Mouse (Mus musculus): Measurements from ENCODE around the gene Cgref1. TPM values are rescaled to one million over a fixed set of nuclear protein-coding genes. Genes with fewer than 3 reads are reported as not detected.

Gene Cgref1
- total RNA-seq, 1 experiment from 2014 or later = not detected

DNA sequence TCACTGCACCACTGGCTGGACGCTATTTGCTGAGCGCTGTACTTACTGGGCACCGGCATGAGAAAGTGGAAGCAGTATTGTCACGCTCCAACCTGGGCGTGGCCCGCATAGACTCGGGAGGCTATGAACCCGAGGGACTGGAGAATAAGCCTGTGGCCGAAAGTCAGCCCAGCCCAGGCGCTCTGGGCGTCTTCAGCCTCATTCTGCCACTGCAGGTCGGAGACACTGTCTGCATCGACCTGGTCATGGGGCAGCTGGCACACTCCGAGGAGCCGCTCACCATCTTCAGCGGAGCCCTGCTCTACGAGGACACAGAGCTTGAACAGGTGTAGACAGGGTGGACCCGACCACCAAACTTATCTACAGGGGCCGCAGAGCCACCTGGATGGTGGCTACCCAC is 24.8 kb downstream of the Cgref1 start:
- ATAC-seq (replicated peaks; ENCODE audit: insufficient number of reproducible peaks, low FRiP score, low TSS enrichment, poor library complexity, severe bottlenecking) = peak; percentile 36

GRCm38 (mm10) chr5:30919831-30920614 is 25.4 kb downstream of the Cgref1 start:
- no peak for ATAC-seq (replicated peaks; ENCODE audit: insufficient number of reproducible peaks, low FRiP score, low TSS enrichment, poor library complexity, severe bottlenecking)

GRCm38 (mm10) chr5:30918691-30919090 is 26.7 kb downstream of the Cgref1 start:
- ATAC-seq (replicated peaks; ENCODE audit: insufficient number of reproducible peaks, low FRiP score, low TSS enrichment, poor library complexity, severe bottlenecking) = no peak

- ATAC-seq (replicated peaks; ENCODE audit: insufficient number of reproducible peaks, low FRiP score, low TSS enrichment, poor library complexity, severe bottlenecking) = no peak
Measured at GRCm38 (mm10) chr5:30917891-30918670, 27.3 kb downstream of the Cgref1 start.

- ATAC-seq (replicated peaks; ENCODE audit: insufficient number of reproducible peaks, low FRiP score, low TSS enrichment, poor library complexity, severe bottlenecking) = no peak
Measured at GRCm38 (mm10) chr5:30917348-30917747, 28.0 kb downstream of the Cgref1 start.

- no peak for ATAC-seq (replicated peaks; ENCODE audit: insufficient number of reproducible peaks, low FRiP score, low TSS enrichment, poor library complexity, severe bottlenecking)
Measured at GRCm38 (mm10) chr5:30916841-30917240, 28.6 kb downstream of the Cgref1 start.

- peak; percentile 72 for ATAC-seq (replicated peaks; ENCODE audit: insufficient number of reproducible peaks, low FRiP score, low TSS enrichment, poor library complexity, severe bottlenecking)
Measured at GRCm38 (mm10) chr5:30915974-30916433, 29.4 kb downstream of the Cgref1 start.

DNA sequence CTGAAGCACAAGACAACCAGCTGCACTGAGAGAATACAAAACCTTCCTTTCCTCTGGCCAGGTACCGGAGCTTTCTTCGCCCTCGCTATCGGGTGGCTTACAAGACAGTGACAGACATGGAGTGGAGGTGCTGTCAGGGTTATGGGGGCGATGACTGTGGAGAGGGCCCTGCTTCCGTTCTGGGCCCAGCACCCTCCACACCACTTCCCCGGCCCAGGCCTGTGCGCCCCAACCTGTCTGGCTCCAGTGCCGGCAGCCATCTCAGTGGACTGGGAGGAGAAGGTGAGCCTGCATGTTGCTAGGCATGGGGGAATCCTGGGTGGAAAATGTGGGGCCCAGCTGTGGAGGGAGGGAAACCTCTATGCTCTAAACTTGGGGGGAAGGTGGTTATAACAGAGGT is 29.9 kb downstream of the Cgref1 start:
- no peak for ATAC-seq (replicated peaks; ENCODE audit: insufficient number of reproducible peaks, low FRiP score, low TSS enrichment, poor library complexity, severe bottlenecking)

GRCm38 (mm10) chr5:30914849-30915248 is 30.5 kb downstream of the Cgref1 start:
- no peak for ATAC-seq (replicated peaks; ENCODE audit: insufficient number of reproducible peaks, low FRiP score, low TSS enrichment, poor library complexity, severe bottlenecking)

GRCm38 (mm10) chr5:30914101-30914635 is 31.2 kb downstream of the Cgref1 start:
- no peak for ATAC-seq (replicated peaks; ENCODE audit: insufficient number of reproducible peaks, low FRiP score, low TSS enrichment, poor library complexity, severe bottlenecking)

DNA sequence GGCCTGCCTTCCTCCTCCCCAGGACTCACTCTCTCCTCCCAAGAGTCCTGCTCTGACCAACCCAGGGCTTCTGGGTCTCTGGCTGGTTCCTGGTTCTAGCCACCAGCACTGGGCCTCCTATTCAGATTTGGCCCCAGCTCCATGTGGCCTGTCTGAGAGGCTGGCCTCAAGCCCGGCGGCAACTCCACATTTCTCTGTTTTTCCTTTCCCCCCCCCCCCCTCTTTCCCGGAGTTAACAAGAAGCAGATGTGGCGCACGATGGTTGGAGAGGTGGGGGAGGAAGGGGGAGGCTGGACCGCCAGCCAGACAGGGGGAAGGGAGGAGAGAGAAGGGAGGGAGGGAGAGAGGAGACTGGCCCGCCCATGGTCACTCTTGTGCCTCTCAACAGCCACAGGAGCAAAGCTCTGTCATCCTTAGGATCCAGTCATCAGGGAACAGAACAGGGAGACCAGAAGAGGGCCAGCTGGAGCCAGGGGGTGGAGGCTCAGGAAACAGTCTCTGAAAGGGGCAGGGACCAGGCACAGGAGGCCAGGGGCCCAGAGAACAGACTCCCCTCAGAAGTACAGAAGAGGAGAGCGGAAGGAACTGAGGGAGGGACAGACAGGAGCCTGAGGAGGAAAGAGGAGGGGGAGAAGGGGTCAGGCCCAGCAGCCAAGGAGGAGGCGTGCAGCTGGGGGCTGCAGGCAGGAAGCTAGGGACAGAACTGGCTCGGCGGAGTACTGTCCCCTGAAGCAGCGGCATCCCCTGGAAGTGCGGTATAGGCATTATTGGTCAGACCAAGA is 32.1 kb downstream of the Cgref1 start, which contains the start of gene Emilin1:
TSS of gene Emilin1 (plus strand) at position 343 of the 782 bp plus-strand sequence.
- no peak for ATAC-seq (replicated peaks; ENCODE audit: insufficient number of reproducible peaks, low FRiP score, low TSS enrichment, poor library complexity, severe bottlenecking)

GRCm38 (mm10) chr5:30912156-30912555 is 33.2 kb downstream of the Cgref1 start:
- ATAC-seq (replicated peaks; ENCODE audit: insufficient number of reproducible peaks, low FRiP score, low TSS enrichment, poor library complexity, severe bottlenecking) = no peak

DNA sequence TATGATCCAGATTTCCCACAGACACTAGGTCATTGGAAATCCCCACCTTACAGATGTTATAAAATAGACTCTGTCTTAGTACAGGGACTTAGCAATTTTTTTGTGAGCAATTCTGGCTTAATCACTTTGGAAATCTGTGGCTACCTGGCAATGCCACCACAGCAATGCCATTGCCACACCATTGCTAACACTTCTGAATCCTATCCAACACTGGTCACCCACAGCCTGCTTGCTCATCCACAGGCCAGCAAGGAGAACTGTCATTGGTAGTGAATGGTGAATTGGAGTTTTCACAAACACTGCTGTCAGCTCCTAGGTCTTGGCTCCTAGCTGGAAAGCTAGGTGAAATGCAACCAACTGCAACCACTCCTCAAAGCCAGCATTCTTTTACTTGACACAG is 34.9 kb downstream of the Cgref1 start:
- no peak for ATAC-seq (replicated peaks; ENCODE audit: insufficient number of reproducible peaks, low FRiP score, low TSS enrichment, poor library complexity, severe bottlenecking)

DNA sequence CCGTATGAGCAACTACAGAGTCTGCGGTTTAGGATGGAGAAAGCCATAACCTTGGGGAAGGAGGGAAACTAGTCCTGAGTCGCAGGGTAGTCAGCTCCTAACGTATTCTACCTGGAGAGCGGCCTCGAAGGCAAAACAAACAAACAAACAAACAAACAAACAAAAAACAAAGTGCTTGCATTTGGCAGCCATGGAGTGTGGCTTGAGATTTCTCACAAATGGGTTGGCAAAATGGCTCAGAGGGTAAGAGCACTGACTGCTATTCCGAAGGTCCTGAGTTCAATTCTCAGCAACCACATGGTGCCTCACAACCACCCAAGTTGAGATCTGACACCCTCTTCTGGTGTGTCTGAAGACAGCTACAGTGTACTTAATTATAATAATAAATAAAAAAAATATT is 35.5 kb downstream of the Cgref1 start:
- ATAC-seq (replicated peaks; ENCODE audit: insufficient number of reproducible peaks, low FRiP score, low TSS enrichment, poor library complexity, severe bottlenecking) = no peak

DNA sequence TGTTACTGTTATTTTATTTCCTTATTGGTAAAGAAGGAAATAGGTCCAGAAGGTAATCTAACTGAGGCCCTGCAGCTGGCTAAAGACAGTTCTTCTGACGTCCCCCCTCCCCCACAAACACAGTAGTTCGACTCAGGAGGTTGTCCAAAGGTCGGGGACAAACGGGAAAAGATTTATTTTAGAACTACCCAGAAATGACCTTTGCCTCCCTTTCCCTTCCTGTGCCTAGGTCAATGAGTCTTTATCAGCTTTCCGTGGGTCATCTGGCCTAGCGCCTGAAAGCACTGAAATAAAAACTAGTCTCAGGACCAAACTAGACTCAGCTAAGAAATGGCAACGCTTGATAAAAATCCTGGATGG is 36.1 kb downstream of the Cgref1 start:
- ATAC-seq (replicated peaks; ENCODE audit: insufficient number of reproducible peaks, low FRiP score, low TSS enrichment, poor library complexity, severe bottlenecking) = no peak

DNA sequence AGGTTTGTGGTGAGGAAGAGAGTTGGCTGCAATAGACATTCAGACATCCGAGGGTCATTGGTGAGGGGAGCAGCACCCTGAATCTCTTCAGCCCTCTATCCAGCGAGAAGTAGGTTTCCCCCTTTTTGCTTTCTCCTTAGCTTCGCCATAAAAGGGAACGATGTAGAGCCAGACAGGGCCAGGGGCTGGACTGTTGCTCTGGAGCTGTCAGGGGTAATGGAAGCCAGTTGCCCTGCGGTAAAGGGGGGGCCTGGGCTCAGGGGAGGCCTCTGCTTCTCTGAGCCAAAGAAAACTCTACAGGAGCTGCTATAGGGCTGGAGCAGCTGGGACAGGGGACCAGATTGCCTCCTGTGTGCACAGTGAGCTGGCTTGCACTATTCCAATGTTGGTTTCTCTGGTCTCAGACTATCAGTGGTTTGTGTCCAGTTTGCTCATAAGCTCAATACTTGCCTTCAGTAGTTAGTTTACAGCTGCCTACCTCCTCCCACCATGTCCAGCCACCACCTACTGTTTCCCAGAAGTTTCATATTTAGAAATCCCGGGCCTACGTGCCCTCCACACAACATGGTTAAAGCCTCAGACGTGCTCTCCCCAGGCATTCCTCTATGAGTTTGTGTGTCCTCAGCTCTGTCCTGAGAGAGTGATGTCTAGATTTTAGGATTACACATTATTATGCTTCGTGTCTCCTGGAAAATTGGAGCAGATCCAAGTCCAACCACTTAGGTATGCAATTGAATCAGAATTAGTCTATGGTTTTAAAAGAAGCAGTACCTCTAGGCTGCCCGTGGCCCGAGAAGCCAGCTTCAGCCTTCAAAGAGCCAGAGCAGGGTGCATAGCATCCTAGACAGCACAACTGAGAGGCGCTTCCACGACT is 36.7 kb downstream of the Cgref1 start:
- ATAC-seq (replicated peaks; ENCODE audit: insufficient number of reproducible peaks, low FRiP score, low TSS enrichment, poor library complexity, severe bottlenecking) = no peak

DNA sequence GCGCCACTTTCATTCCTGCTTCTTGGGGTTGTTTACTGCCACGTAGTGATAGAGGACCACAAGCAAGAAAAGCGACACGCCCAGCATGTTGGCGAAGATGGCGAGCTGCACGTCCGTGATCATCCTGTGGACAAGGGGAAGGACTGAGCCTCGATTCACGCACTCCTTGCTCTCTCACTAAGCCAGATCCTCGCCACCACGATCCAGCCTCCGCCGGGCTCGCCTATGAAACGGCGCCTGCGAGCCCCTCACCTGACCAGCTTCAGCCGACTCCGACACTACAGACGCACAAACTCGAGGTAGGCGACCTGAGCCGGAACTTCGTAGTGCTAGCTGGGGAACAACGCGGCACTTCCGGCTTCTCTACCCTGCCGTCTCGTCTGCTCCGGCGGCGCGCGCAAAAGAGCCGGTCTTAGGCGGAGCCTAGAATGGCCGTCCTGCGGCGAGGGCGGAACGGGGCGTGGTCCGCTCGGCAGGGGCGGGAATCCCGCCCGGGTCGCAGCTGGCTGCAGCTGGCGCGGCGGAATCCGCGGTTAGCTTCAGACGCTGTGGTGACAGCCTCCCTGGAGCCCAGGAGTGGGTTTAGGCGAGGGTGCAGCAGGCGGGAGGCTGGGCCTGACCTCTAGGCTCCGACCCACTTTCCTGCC is 37.9 kb downstream of the Cgref1 start, which contains the start of gene Ost4:
TSS of gene Ost4 (minus strand) at position 376 of the 647 bp plus-strand sequence.
- peak; percentile 92 for ATAC-seq (replicated peaks; ENCODE audit: insufficient number of reproducible peaks, low FRiP score, low TSS enrichment, poor library complexity, severe bottlenecking)

Measured in monocyte, adult 5-6 weeks (primary cell).